Mouse (Mus musculus) hematopoietic stem cell, adult 5-6 weeks (primary cell): ENCODE measurements around the gene Rprd1b. TPM values are rescaled to one million over a fixed set of nuclear protein-coding genes. Genes with fewer than 3 reads are reported as not detected.
A peak's percentile ranks its signal among the peaks of the same experiment; 100 is the strongest.

ENCODE experiments used
- ATAC-seq, 2 experiments: fragments of 125-278 bp in 1 of 2; replicated peaks in 1 of 2; 2 replicates each; pipeline ENCODE4 v1.8.0; 2016 to 2017; ENCODE audit warnings: inconsistent platforms in 2 of 2, mild to moderate bottlenecking in 2 of 2, moderate number of reproducible peaks in 2 of 2, low read depth in 1 of 2, moderate TSS enrichment in 1 of 2; ENCODE audit not compliant: low FRiP score in 2 of 2, poor library complexity in 2 of 2, severe bottlenecking in 2 of 2, insufficient read depth in 1 of 2, low TSS enrichment in 1 of 2
- total RNA-seq: library from RNA; stranded (forward); fragments of 172-1452, 232-1000 nt; gene quantifications from 2 replicates; pipeline ENCODE4 v1.2.3, GENCODE M21; 2017

Rprd1b gene
- total RNA-seq, 1 experiment from 2014 or later, result 40.9 TPM

DNA sequence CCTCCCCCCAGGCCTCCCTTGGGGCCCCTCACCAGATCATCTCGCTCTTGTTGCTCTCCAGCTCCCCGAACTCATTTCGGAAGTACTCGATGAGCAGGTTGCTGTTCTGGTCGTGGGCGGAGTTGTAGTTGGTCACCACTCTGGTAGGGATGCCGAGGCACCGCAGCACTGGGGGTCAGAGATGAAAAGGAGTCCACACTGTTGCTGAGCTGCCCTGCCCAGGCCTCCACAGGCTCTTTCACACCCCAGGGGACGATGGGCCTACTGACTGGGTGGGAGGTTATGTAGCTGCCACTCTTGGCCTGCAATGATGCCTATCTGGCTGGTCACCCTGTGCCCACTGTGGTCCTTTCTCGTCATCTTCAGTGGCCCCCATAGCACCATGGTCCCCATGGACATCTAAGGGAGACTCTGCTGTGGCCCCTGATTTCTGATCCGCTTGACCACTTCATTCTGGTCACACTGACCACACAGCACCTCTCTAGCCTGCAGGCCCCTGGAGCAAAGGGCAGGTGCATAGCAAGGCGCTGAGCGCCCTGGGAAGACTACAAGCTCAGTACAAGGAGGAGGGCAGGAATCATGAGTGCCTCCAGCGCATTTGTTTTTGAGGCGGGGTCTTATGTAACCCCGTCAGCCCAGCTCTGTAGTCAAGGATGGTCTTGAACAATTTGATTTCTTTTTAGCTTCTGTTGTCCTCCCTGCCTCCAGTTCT, 101.2 kb downstream of the Rprd1b start:
- ATAC-seq, result no peak

DNA sequence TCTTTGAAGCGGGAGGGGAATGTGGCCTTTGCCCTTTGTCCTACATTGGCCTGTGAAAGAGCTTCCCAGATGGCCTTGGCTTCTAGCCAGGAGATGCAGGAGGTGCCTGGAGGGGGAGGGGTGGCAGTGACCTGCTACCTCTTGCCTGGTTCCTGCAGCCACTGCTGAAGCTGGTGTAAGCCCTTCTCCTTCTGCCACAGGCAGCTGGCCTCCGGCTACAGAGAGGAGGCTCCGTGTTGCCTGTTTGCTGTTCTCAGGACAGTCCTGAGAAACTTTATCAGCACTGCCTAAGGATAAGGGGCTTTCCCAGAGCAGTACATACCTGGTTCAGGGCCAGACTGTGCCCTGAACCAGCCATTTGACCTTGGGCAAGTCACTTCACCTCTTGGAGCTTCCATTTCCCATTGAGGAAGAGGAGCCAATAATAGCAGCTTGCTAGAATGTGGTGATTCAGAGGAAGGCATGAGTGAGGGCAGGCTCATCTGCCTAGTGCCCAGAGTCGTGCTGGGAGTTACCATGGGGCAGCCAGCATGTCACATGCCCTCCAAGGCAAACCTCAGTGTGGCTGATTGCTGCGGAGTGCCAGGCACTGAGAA, 102.2 kb downstream of the Rprd1b start:
- no peak for ATAC-seq

DNA sequence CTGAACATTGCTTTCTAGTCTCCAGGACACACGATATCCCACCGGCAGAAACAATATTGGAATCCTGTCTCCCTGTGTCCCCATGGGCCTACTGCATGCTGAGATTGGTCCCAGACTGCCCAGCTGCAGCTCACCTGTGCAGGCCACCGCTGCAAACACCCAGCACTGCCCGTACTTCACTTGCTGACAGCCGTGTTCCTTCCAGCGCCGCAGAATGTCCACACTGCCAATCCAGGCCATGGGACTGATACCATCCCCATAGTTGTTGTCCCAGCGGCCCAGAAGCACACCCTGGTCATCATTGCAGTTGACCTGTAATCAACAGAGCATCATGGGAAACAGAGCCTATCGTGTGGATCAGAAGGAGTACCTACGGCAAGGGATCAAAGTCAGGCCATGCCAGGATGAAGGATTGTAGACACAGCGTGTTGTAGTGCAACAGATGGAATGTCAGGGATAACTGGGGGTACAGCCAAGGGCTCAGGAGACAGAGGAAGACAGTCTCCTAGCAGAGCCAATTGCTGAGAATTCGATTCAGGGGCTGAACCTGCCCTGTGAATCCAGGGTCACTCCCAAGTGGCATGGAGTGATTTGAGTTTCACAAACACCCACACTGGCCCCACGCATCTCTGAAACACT, 103.0 kb downstream of the Rprd1b start:
- no peak for ATAC-seq

DNA sequence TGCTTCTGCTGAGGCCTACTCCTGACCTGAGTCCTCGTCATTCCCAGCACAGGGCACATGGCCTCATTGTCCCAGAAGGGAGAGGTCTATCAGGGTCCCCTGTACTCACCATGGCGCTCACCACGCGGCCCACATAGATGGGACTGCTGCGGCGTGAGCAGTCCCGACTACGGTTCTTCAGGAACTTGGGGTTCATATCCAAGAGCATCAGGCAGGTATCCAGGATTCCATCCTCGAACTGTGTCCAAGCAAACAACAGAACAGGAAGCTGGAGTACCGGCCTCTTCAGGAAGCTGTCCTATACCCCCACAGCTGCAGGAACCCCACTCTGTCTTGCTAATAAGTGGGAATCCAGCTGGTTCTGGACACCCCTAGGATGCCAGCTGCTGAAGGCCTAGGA, 104.0 kb downstream of the Rprd1b start:
- ATAC-seq, result no peak

DNA sequence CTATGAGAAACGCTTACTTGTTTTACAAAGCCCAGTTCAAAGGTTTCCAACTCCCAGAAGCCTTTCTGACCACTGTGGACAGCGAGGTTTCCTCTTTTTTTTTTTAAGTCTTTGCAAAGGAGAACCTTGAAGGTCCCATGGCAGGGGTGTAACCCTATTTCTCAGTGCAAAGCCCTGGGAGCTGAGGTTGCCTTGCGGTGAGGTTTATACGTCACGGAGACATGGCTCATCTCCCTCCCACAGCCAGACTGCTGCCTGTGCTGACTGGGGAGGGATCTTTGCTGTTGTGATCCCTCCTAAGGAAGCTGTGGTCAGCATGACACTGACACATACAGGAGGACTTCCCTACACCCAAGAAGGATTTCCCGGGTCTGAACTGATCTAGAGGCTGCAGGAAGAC, 104.8 kb downstream of the Rprd1b start:
- ATAC-seq, result peak; percentile 93 to 94

DNA sequence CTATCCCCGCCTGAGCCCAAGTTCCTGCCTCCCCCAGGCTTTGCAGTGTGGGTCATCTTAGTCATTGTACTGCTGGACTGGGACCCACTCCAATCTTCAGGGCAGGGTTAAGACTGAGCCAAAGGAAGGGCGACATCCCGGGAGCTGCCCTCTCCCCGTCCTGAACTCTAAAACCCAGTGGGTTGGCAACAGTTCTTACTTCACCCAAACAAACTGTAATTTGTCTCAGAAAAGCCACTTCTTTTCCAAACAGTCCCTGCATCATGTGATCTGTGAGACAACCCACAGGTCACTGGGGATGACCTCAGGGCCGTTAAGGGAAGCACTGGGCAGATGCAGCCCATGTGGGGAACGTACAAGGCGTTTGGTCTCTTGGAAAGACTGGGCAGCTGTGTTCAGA, 107.9 kb downstream of the Rprd1b start:
- ATAC-seq, result no peak

DNA sequence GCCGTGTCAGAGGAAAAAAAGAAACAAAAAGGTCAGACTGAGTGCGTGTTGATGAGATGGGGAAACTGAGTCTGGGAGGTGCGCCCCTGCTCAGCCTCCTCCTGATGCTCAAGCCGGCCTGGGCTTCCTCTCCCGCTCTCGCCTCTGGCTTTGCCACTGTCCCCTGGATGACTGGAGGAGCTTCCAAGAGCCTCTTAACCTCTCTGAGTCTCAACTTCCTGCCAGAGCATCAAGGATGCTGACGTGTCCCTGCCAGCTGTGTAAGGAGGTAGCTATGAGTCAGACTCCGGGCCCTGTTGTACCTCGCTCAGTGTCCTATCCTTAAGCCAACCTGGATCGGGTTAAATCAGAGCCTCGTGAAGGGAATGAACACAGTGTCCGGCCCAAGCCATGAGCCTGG, 109.5 kb downstream of the Rprd1b start:
- ATAC-seq, result no peak

DNA sequence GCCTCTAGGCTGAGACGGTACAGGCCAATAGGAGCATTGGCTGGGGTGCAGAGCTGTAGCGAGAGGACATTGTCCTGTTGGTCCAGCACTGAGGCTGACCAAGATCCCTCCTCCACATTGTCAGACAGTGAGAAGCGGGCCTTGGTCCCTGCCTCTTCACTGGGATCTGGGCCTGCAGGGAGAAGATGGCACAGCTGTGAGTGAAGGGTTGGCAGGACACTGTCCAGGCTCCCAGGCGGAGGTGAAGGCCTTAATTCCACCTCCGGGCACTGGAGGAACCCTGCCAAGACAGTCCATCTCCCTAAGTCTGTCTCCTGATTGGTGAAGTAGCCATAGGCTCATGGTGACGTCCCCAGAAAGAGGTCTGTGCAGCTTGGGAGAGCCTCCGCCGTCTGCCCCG, 110.5 kb downstream of the Rprd1b start:
- no peak for ATAC-seq

DNA sequence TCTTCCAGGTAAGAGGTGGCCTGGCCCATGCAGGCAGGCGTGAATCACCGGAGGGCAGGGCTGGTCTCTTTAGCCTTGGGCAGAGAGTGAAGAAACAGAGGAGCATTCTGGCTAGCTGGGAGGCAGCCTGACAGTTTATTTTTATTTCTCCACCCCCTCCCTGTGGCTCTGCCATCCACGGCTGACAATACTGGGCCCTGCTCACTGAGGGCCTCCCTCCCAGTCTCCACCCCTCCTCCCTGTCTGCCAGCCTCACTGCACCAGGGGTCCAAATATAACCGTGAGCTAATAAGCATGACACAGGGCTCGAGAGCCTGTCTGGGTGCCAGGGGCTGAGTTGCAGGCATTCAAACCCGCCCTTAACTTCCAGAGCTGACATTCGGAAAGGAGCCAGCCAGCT, 111.3 kb downstream of the Rprd1b start:
- no peak for ATAC-seq

DNA sequence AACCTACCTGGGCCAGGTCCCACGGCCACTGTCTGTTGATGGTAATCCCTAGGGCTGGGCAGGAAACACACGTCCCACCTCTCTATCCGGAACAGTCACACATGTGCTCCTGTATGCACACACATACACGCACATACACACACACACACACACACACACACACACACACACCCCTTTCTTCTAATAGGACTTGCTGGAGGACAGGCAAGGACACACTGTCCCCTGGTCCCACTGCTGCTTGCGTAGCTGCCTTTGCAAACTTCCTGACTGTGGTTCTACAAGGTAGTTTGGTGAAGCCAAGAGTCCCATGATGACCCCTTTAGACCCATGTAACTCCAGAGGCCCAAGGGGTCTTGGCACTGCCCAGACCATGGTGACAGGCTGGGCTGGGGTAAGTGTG, 112.4 kb downstream of the Rprd1b start:
- no peak for ATAC-seq

DNA sequence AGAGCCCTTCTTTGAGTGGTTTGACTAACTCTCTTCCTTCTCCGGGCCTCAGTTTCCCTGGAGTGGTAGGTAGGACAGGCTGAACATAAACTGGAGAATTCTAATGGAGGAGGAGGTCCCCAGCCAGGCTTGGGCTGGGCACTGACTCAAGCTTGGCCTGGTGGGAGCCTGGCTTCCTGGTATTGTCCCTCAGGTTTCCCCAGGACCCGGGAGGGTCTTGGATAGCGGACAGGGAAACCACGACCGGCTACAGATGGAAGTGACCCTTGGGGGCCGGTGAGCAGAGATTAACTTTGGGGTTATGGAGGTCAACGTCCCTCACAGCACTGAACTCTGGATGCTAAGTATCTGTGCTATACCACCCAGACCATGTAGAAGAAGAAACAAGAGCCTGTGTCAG, 113.0 kb downstream of the Rprd1b start:
- ATAC-seq, result no peak

DNA sequence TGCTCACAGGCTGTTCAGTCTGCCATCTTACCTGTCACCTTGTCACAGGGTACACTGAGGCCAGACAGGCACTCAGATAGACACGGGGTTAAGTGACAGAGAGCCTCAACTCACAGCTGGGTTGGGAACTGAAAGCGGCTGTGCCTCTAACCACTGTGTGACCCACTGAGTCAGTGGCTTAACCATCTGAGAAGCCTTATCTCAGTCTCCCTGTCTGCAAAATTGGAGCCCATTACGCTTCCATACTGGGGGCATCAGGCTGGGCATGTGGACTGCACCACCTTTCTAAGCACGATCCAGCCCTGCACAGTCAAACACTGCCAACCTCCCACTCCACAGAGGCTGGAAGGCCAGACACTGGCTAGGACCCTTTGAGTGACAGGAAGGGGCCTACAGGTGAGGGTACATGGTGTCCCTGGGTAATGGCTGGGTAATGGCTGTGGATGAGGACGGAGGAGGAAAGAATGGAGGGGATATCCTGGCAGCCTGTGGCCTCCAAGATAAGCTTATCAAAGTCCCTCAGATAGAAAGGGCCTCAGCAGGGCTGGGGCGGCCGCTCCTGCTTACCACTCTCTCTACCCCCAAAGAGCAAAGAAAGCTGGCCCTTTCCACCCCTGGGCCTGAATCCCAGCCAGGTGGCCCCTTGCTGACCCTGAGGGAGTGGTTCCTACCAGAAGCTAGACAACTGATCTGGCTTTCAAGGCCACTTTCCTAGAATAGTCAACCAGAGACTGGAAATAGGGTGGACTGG, 113.6 kb downstream of the Rprd1b start:
- ATAC-seq, result peak; percentile 46 to 57

DNA sequence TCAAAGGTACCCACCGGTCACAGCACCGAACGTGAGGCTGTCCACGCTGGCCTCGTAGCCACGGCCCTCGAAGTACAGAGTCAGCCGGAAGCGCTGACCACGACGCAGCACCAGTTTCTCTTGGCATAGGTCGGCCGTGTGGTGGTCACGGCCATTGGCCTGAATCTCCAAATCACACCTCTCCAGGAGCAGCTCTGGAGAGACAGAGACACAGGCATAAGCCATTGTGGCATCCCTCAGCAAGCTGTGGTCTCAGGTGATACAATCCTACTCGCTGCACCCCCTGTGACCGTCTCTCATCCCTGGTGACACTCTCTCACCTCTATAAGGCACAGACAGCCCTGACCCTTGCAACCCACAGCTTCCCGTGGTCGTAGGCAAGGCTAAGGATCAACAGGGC, 114.7 kb downstream of the Rprd1b start:
- ATAC-seq, result no peak

DNA sequence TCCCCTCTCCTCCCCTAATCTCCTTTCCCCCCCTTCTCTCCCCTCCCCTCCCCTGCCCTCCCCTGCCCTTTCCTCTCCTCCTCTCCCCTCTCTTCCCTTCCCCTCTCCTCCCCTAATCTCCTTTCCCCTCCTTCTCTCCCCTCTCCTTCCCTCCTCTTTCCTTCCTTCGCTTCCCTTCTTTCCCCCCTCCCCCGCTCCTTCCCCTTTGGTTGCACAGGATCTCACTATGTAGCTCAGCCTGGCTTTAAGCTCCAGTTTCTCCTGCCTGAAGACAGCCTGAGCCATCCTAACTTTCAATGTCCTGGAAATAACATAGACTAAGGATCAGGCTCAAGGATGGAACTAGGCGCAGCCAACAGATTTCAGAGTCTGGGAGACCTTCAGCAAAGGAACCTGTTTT, 115.5 kb downstream of the Rprd1b start:
- no peak for ATAC-seq

DNA sequence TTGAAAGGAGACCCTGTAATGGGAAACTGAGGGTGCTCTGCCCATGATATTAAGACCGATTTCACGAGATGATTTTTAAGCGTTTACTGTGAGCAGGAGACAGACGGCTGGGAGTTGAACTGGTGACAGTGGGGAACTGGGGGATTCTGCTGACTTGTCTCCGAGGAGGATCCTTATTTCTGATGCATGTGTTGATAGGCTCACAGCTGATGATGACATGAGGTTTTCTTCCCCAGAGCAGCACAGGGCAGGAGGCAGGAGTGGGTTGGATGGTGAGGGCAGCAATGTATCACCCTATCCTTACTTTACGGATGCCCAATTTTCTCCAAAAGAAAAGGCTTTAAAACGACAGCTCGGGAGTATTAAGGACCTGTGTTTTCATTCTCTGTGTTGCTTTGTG, 116.0 kb downstream of the Rprd1b start:
- ATAC-seq, result no peak

DNA sequence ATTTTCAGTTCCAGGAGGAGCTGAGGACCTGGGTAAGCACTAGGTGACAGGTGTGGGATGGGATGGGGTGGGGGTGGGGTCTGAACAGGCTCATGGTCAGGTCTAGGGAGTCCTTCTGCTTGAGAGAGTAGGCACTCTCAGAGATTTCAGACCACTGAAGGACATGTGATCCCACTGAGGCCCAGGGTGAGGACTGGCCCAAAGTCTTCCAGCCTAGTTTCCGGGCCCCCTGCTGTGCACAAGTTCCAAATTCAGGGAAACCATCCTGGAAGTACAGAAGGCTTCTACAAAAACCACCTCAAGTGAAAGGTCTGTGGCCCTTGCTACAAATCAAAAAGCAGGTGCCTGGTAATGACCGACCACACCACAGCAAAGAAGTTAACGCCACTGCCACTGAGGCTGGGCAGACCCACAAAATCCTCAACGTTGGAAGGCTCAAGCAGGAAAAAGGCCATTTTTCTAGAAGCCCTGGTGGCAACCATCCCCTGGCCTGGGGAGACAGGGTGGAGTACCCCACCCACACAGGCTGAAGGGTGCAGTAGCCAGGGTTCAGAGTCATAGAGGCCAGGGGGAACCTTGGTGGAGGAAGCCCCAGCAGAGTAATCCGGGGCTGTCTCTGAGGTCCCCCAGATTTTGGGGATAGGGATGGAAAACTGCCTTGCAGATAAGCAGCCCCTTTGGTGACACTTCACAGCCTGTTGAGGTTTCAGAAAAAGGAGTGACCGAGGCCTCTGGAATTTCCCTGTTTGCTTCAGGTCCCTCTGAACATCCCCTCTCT, 116.6 kb downstream of the Rprd1b start:
- ATAC-seq, result no peak

DNA sequence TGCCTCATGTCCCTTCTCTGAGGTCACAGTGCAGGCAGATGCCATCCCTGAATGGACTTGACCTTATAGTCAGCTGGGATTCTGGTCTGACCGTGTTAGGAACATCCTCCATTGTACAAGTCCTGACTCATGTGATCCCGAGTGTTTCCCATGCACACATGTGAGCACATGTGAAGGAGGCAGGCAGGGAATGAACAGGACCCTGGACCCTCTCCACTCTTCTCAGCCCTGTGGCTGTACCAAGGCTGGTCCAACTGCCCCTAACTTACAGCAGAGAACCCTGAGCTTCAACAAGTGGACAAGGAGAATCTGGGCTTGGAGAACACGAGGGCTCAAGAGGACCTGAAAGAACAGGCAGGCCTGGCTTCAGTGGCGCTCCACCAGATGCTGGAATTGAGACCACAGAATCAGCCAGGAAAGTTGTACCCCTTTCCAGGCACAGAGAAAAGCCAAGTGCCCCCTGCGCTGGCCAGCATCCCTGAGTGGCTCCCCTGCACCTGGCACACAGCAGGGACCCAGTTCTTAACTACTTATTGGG, 117.3 kb downstream of the Rprd1b start:
- ATAC-seq, result no peak
